Mouse (Mus musculus): Measurements from ENCODE around the gene 4930524B15Rik. TPM values are rescaled to one million over a fixed set of nuclear protein-coding genes. Genes with fewer than 3 reads are reported as not detected.
A peak's percentile ranks its signal among the peaks of the same experiment; 100 is the strongest.

The 4930524B15Rik gene
- polyA plus RNA-seq (2012; ENCODE audit: insufficient read depth, insufficient read length, missing spikeins) = not detected in 2 replicates

GRCm38 (mm10) chr11:31965256-31966134 is at the start of gene 4930524B15Rik:
Gene 4930524B15Rik, plus strand, starts transcription at chr11:31965592.
- Histone ChIP-seq H3K4me3 (ENCODE audit: insufficient read depth, low read depth, low read length) (no peak within 1 kb of the TSS), H3K4me1 (ENCODE audit: control insufficient read depth, insufficient read depth, insufficient read length, low read length) (no peaks in the 10 kb centered on the region), H3K27ac (replicated peaks; ENCODE audit: low read depth, low read length) (no peak within 1 kb of the TSS)

- Histone ChIP-seq H3K4me1 (ENCODE audit: control insufficient read depth, insufficient read depth, insufficient read length, low read length) (no peaks in the 10 kb centered on the region), H3K27ac (replicated peaks; ENCODE audit: low read depth, low read length) (no peak overlapping the region), H3K4me3 (ENCODE audit: insufficient read depth, low read depth, low read length) (no peak overlapping the region)
These were observed 47.6 kb upstream of the 4930524B15Rik start for GRCm38 (mm10) chr11:31917769-31918168.

- Histone ChIP-seq H3K4me3 (ENCODE audit: insufficient read depth, low read depth, low read length) (no peak overlapping the region), H3K27ac (replicated peaks; ENCODE audit: low read depth, low read length) (no peak overlapping the region), H3K4me1 (ENCODE audit: control insufficient read depth, insufficient read depth, insufficient read length, low read length) (no peaks in the 10 kb centered on the region)
These were observed 35.3 kb upstream of the 4930524B15Rik start for GRCm38 (mm10) chr11:31930051-31930450.

- H3K27ac ChIP-seq (replicated peaks; ENCODE audit: low read depth, low read length) = no peak overlapping the region
- H3K4me1 ChIP-seq (ENCODE audit: control insufficient read depth, insufficient read depth, insufficient read length, low read length) = no peaks in the 10 kb centered on the region
- no peak overlapping the region for H3K4me3 ChIP-seq (ENCODE audit: insufficient read depth, low read depth, low read length)
These were observed 29.7 kb upstream of the 4930524B15Rik start for GRCm38 (mm10) chr11:31935652-31936051.

GRCm38 (mm10) chr11:31936910-31937525 is 28.4 kb upstream of the 4930524B15Rik start:
- no peak overlapping the region for H3K4me3 ChIP-seq (ENCODE audit: insufficient read depth, low read depth, low read length)
- H3K27ac ChIP-seq (replicated peaks; ENCODE audit: low read depth, low read length) = no peak overlapping the region
- no peaks in the 10 kb centered on the region for H3K4me1 ChIP-seq (ENCODE audit: control insufficient read depth, insufficient read depth, insufficient read length, low read length)

GRCm38 (mm10) chr11:31940898-31941639 is 24.3 kb upstream of the 4930524B15Rik start:
- Histone ChIP-seq H3K4me1 (ENCODE audit: control insufficient read depth, insufficient read depth, insufficient read length, low read length) (no peaks in the 10 kb centered on the region), H3K4me3 (ENCODE audit: insufficient read depth, low read depth, low read length) (no peak overlapping the region), H3K27ac (replicated peaks; ENCODE audit: low read depth, low read length) (no peak overlapping the region)

- no peaks in the 10 kb centered on the region for H3K4me1 ChIP-seq (ENCODE audit: control insufficient read depth, insufficient read depth, insufficient read length, low read length)
- H3K27ac ChIP-seq (replicated peaks; ENCODE audit: low read depth, low read length) = no peak overlapping the region
- H3K4me3 ChIP-seq (ENCODE audit: insufficient read depth, low read depth, low read length) = no peak overlapping the region
These were observed 23.5 kb upstream of the 4930524B15Rik start for GRCm38 (mm10) chr11:31941640-31942638.

- H3K4me3 ChIP-seq (ENCODE audit: insufficient read depth, low read depth, low read length) = no peak overlapping the region
These were observed 19.9 kb upstream of the 4930524B15Rik start for GRCm38 (mm10) chr11:31945471-31945870.

GRCm38 (mm10) chr11:31948462-31949330 is 16.7 kb upstream of the 4930524B15Rik start:
- peak overlapping the region; percentile 55 for H3K4me3 ChIP-seq (ENCODE audit: insufficient read depth, low read depth, low read length)
- H3K27ac ChIP-seq (replicated peaks; ENCODE audit: low read depth, low read length) = no peak overlapping the region
- no peaks in the 10 kb centered on the region for H3K4me1 ChIP-seq (ENCODE audit: control insufficient read depth, insufficient read depth, insufficient read length, low read length)

More at GRCm38 (mm10) chr11:31945471-31945870, 19.9 kb upstream of the 4930524B15Rik start:
- Histone ChIP-seq H3K27ac (replicated peaks; ENCODE audit: low read depth, low read length) (no peak overlapping the region), H3K4me1 (ENCODE audit: control insufficient read depth, insufficient read depth, insufficient read length, low read length) (no peaks in the 10 kb centered on the region)

- Histone ChIP-seq H3K27ac (replicated peaks; ENCODE audit: low read depth, low read length) (no peak overlapping the region), H3K4me1 (ENCODE audit: control insufficient read depth, insufficient read depth, insufficient read length, low read length) (no peaks in the 10 kb centered on the region)
These were observed 16.0 kb upstream of the 4930524B15Rik start for GRCm38 (mm10) chr11:31949331-31949785.

GRCm38 (mm10) chr11:31960071-31960470 is 5.3 kb upstream of the 4930524B15Rik start:
- Histone ChIP-seq H3K4me3 (ENCODE audit: insufficient read depth, low read depth, low read length) (no peak overlapping the region), H3K27ac (replicated peaks; ENCODE audit: low read depth, low read length) (no peak overlapping the region), H3K4me1 (ENCODE audit: control insufficient read depth, insufficient read depth, insufficient read length, low read length) (no peaks in the 10 kb centered on the region)

More at GRCm38 (mm10) chr11:31949331-31949785, 16.0 kb upstream of the 4930524B15Rik start:
- H3K4me3 ChIP-seq (ENCODE audit: insufficient read depth, low read depth, low read length) = peak overlapping the region; percentile 55

GRCm38 (mm10) chr11:31963993-31964392 is 1.4 kb upstream of the 4930524B15Rik start:
- no peak overlapping the region for H3K27ac ChIP-seq (replicated peaks; ENCODE audit: low read depth, low read length)
- no peak overlapping the region for H3K4me3 ChIP-seq (ENCODE audit: insufficient read depth, low read depth, low read length)
- H3K4me1 ChIP-seq (ENCODE audit: control insufficient read depth, insufficient read depth, insufficient read length, low read length) = no peaks in the 10 kb centered on the region

GRCm38 (mm10) chr11:31974132-31974531 is 8.7 kb downstream of the 4930524B15Rik start:
- Histone ChIP-seq H3K4me1 (ENCODE audit: control insufficient read depth, insufficient read depth, insufficient read length, low read length) (no peaks in the 10 kb centered on the region), H3K4me3 (ENCODE audit: insufficient read depth, low read depth, low read length) (no peak overlapping the region)

More at GRCm38 (mm10) chr11:31974132-31974531, 8.7 kb downstream of the 4930524B15Rik start:
- H3K27ac ChIP-seq (replicated peaks; ENCODE audit: low read depth, low read length) = no peak overlapping the region

Data from brown adipose tissue, adult 24 weeks (tissue).